Mouse (Mus musculus) cerebellum, adult 18-20 months (tissue): Measurements from ENCODE around the gene Poc1a.
A peak's percentile ranks its signal among the peaks of the same experiment; 100 is the strongest.

ENCODE experiments used
- DNase-seq, 2 experiments: peaks; one replicate each; pipeline ENCODE4 v3.0.0; 2021

Gene Poc1a

DNA sequence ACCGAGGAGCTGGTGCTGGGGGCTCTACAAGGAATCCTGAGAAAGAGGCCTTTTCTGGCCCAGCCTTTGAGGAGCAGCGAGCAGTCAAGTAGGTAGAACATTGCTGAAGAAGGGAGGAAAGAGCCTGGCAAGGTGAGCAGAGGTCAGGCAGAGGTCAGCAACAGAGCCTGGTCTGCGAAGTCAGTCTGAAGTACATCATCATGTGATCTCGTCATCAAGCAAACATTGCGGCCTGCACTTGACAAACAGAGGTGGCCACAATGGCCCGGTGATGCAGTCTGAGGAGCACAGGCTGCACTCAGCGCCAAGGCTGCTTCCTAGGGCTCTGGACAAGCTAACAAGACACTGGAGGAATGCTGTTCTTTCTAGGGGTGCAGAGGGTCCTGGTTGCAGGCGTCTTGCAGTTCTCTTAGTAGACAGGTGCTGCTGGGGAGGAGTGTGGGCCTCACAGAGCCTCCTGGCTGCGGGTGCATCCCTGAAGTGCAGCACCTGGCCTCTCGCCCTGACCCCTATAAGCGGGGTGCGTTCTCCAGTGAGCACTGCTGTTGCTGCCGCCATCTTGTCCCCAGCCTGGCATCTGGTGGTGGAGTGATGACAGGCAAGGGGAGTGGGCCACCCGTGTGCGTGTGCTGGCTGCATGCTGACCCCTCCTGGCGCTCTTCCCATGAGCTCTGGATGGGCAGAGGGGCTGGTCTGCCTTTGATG, 21.7 kb downstream of the Poc1a start:
- DNase-seq = no peak

GRCm38 (mm10) chr9:106303460-106303960, 22.6 kb downstream of the Poc1a start:
- DNase-seq = no peak

GRCm38 (mm10) chr9:106305228-106305627, 24.4 kb downstream of the Poc1a start:
- DNase-seq = no peak

DNA sequence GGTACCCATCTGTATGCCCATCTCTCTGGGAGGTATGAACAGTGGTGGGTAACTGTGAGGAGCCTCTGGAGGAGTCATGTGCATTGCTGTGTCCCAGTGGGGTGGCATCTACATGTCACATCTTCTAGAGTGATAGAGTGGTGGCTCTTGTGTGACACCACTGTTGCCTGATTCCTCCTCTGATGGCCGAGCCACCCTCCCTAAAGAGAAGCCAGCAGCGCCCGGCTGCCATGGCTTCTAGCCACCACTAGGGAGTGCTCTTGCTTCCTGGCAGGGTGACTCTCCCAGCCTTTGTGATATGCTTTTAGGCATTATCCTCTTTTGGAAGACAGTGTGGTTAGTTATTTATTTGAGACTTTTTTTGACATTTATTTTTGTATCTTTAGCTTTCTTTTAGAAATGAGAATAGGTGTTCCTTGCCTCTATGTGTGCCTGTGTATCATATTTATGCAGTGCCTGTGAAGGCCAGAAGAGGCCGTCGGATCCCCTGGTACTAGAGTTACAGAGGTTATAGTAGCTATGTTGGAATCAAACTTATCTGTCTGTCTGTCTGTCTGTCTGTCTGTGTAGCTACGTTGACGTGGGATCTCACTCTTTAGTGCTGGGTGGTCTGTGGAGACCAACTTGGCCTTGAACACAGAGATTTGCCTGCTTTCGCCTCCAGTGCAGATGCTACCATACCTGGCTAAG, 25.9 kb downstream of the Poc1a start:
- peak; percentile 71 to 81 for DNase-seq

- no peak for DNase-seq
Measured at GRCm38 (mm10) chr9:106308151-106308550, 27.3 kb downstream of the Poc1a start.

GRCm38 (mm10) chr9:106308555-106308954, 27.7 kb downstream of the Poc1a start:
- DNase-seq = no peak

DNA sequence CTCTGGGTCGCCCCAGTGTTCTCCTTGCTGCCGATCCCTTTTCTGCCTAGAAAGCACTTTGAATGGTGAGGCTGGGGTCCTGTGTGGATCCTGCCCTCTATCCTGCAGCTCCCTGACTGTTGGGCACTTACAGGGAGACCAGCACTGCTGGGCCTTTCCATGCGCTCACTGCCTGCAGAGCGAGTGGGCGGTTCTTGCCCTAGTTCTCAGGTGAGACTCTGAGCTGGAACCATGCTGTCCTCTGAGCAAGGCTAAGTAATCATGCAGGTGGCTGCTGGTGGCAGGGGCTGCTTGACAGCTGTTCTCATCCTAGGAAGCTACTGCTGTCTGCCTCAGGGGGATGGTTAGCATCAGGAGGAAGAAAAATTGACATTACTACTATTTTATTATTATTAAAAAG, 28.1 kb downstream of the Poc1a start:
- no peak for DNase-seq

GRCm38 (mm10) chr9:106309859-106310258, 29.0 kb downstream of the Poc1a start:
- no peak for DNase-seq

- DNase-seq = no peak
Measured at GRCm38 (mm10) chr9:106311625-106312191, 30.8 kb downstream of the Poc1a start.

- DNase-seq = no peak
Measured at GRCm38 (mm10) chr9:106312950-106313360, 32.1 kb downstream of the Poc1a start.

GRCm38 (mm10) chr9:106314196-106314595, 33.3 kb downstream of the Poc1a start:
- no peak for DNase-seq

DNA sequence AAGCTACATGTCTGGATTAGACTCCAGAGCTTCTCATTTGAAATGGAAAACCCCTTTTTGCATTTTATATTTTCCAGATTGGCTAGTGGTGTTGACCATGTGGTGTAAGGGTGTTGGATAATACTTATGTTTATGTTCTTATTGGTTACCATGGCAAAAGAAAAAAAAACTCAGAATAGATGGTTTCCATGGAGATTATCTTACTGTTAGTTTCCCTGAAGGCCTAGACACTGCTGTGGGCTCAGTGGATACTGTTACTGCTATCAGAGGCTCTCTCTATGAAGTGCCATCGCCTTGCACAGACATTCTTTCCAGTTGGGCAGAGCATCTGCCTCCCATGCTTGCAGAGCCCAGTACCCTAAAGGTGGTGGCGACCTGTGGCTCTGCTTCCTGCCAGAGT, 37.2 kb downstream of the Poc1a start:
- no peak for DNase-seq

DNA sequence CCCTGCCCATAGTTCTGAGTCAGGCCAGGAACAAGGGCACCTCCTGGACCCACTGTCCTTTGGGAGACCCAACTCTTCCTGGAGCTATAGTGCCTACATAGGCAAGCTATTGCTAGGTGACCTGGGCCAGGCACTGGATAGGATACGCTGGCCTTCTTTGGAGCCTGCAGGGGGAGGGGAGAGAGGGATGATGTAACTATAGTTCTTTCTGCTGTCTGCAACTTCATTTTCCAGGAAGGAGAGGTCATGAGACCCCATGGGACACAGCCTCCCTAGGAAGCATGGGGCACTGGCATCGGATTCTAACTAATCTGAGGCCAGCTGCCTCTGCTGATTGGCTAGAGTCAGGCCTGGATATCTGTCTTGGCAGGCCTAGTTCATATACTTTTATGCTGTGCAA, 38.2 kb downstream of the Poc1a start:
- DNase-seq = no peak

DNA sequence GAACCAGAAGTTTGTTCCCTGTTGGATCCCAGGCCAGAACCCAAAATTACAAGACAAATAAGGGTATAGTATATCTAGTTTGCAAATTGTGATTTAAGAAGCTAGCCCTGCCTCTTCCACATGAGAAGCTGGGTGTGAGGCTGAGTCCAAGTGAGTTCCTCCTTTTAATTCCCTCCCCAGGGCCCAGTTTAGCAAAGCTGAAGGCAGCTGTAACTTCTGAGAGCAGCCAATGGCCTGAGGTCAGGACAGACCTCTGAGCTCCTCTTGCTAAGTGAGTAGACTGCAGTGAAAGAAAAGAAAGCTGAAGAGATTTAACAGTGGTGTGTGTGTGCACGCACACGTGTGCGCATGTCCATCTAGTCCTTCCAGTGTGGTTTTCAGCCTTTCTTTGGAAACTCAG, 41.6 kb downstream of the Poc1a start:
- DNase-seq = no peak

DNA sequence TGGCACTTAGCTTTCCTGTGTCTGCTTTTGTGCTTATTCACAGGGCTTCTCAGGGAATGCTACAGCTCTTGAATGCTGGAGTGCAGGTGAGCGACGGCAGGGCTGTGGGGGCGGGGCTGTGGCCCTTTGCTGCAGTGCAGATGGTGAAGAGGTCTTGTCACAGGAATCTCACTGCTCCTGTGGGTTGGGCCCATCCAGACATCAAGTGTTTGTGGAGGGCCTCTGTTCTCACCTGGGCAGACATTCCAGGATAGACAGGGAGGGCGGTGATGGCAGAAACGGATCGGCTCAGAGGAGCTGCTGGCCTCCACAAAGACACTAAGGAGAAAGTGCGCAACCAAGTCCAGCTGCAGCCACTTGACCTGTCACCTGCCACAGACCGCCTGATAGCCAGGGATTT, 45.4 kb downstream of the Poc1a start:
- DNase-seq = no peak

DNA sequence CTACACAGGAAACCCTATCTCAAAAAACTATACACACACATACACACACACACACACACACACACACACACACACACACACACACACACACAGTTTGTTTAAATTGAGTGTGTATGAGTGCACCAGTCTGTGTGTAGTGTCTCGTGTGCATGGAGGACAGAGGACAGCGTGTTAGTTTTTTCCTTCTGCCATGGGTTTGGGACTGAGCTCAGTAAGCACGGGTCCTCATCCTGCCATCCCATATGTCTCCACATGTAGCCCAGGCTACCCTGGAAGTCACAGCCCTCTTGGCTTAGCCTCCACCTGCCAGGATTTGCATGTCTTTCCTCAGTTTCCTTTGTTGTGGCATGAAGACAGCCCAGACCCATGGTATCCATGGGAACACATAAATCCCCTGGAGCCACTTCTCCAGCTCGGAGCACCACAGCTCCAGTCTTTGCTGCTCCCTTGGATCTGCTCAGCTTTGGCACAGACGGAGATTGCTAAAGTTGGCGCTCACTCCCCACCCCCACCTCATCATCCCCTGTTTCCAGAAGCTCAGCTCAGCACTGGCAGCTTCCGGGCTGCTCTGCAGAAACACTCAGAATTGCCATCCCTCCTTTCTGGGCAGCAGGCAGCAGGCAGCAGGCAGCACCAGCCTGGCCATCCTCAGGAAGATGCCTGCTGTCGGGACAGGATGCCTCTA, 46.4 kb downstream of the Poc1a start:
- DNase-seq = no peak

GRCm38 (mm10) chr9:106328068-106328610, 47.3 kb downstream of the Poc1a start:
- DNase-seq = no peak

DNA sequence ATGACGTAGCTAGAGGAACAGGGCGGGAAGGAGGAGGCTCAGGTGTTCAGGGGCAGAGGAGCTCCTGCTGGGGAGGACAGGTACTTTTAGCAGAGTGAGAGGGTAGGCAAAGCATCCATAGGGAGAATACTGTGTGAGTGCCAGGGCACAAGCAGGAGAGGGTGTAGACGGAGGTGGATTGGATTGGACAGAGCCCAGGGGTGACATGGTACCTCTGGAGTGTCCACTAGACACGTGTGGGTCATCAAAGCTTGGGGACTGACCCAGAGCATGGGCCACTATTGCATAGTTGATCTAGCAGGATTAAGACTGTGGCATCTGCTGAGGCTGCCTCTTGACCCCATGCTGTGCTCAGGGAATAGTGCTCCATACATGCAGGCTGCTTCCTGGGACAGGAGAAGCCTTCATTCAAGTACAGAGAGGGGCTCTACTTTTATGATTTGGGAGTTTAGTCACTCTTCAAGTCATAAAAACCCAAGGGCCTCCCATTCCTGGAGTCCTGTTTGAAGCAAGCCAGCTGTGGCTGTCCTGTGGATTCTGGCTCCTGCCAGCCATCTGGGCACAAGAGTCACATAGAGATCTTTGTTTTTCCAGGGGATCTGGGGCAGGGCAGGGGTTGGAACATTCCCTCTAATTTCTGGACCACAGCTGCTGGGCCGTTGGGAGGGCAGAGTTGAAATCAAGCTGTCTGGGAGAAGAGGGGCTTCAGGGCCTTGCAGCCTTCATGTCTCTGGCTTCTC, 48.1 kb downstream of the Poc1a start:
- no peak for DNase-seq

GRCm38 (mm10) chr9:106332746-106333145, 51.9 kb downstream of the Poc1a start:
- DNase-seq = no peak

DNA sequence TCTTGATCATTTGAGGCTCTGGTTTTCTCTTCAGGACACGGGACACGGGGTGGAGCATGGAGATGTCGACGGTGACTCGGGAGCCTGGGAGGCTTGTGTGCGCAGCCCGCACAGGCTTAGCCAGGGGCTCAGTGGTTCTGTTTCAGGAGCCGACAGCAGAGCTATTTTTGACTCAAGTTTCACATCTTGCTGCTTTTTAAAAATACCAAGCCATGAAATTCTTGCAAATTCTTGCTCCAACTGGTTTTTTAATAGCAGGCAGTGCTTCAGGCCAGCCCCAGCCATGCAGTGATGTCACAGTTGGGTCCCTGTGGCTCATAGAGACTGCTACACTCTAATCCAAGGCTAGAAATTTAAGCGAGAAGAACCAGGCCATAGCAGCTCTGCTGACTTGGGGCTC, 56.8 kb downstream of the Poc1a start:
- DNase-seq = no peak

GRCm38 (mm10) chr9:106338462-106339172, 57.8 kb downstream of the Poc1a start:
- no peak for DNase-seq

DNA sequence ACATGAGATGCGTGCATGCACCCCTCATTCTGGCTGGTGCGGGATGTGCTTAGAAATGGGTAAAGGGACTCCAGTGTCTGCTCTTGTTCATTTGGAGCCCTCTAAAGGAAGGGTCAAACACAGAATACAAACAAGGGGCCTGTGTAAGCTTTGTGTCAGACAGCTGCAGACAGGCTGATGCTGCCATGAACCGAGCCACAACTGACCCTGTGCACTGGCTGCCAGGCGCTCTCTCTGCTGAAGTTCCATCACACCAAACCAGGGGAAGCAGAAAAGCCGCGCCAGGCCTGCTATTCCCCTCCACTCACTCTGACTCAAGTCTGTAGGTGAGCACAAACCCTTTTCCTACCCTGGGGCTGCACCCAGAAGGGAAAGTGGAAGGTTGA, 58.3 kb downstream of the Poc1a start:
- no peak for DNase-seq
